Mouse (Mus musculus) layer of hippocampus, postnatal 14 days (tissue): ENCODE results near the gene Ddr1. TPM values are rescaled to one million over a fixed set of nuclear protein-coding genes. Genes with fewer than 3 reads are reported as not detected.
A peak's percentile ranks its signal among the peaks of the same experiment; 100 is the strongest.

Experiments
- DNase-seq, 2 experiments: peaks; one replicate each; pipeline ENCODE4 v3.0.0; 2021 to 2022; ENCODE audit warnings: low spot score in 2 of 2, mixed read lengths in 1 of 2
- total RNA-seq, 2 experiments: library from RNA; stranded (reverse); gene quantifications; 2 replicates each; pipeline ENCODE4 v1.2.3; 2021

Gene Ddr1
- total RNA-seq, 2 experiments from 2014 or later = 73.6 to 81.0 TPM

- DNase-seq = peak; percentile 89 to 91
These were observed 21.1 kb upstream of the Ddr1 start for GRCm38 (mm10) chr17:35725286-35726232.

GRCm38 (mm10) chr17:35721676-35722075, 17.3 kb upstream of the Ddr1 start:
- DNase-seq = no peak

GRCm38 (mm10) chr17:35720340-35720727, 15.9 kb upstream of the Ddr1 start:
- no peak for DNase-seq

GRCm38 (mm10) chr17:35719616-35720339, 15.4 kb upstream of the Ddr1 start:
- DNase-seq = no peak

GRCm38 (mm10) chr17:35717080-35717479, 12.7 kb upstream of the Ddr1 start:
- no peak for DNase-seq

- no peak for DNase-seq
These were observed 11.7 kb upstream of the Ddr1 start for GRCm38 (mm10) chr17:35716114-35716513.

- no peak for DNase-seq
These were observed 6.4 kb upstream of the Ddr1 start for GRCm38 (mm10) chr17:35710705-35711347.

GRCm38 (mm10) chr17:35708611-35709010, 4.2 kb upstream of the Ddr1 start:
- no peak for DNase-seq

- no peak for DNase-seq
These were observed 3.5 kb upstream of the Ddr1 start for GRCm38 (mm10) chr17:35707929-35708328.

- no peak for DNase-seq
These were observed 1.4 kb upstream of the Ddr1 start for GRCm38 (mm10) chr17:35705836-35706235.

GRCm38 (mm10) chr17:35703751-35704271, 610 bp downstream of the Ddr1 start:
- DNase-seq = no peak

GRCm38 (mm10) chr17:35703065-35703464, 1.4 kb downstream of the Ddr1 start:
- no peak for DNase-seq

GRCm38 (mm10) chr17:35702605-35703004, 1.8 kb downstream of the Ddr1 start:
- no peak for DNase-seq

GRCm38 (mm10) chr17:35701978-35702461, 2.4 kb downstream of the Ddr1 start:
- no peak for DNase-seq

GRCm38 (mm10) chr17:35701203-35701977, 3.0 kb downstream of the Ddr1 start:
- no peak for DNase-seq

- peak; percentile 84 to 86 for DNase-seq
These were observed 4.0 kb downstream of the Ddr1 start for GRCm38 (mm10) chr17:35700371-35700961.

GRCm38 (mm10) chr17:35699919-35700318, 4.5 kb downstream of the Ddr1 start:
- peak; percentile 62 to 71 for DNase-seq

- DNase-seq = no peak
These were observed 5.9 kb downstream of the Ddr1 start for GRCm38 (mm10) chr17:35698501-35698883.

GRCm38 (mm10) chr17:35697759-35698500, 6.5 kb downstream of the Ddr1 start:
- peak; percentile 45 to 57 for DNase-seq

GRCm38 (mm10) chr17:35697429-35697758, 7.0 kb downstream of the Ddr1 start:
- DNase-seq = no peak
